Mouse (Mus musculus) adrenal gland, postnatal 25 days (tissue): Measurements from ENCODE around the gene Car1. TPM values are rescaled to one million over a fixed set of nuclear protein-coding genes. Genes with fewer than 3 reads are reported as not detected.
"Not testable (repeated sequence)": the region's sequence is repeated elsewhere in the genome, so short reads cannot be mapped to it uniquely, and the experiment has no call there.

Experiments
- DNase-seq: peaks from one replicate; pipeline ENCODE4 v3.0.0; 2021; ENCODE audit warnings: mixed read lengths
- long read RNA-seq: library from polyadenylated mRNA; stranded (forward); transcript quantifications from one replicate; pipeline ENCODE4 v2.0.0, GENCODE M21; 2021
- total RNA-seq: library from RNA; stranded (reverse); gene quantifications from 2 replicates; pipeline ENCODE4 v1.2.3, GENCODE M21; 2021

Car1 gene
- total RNA-seq, result not detected in 2 replicates
- long read RNA-seq, partial matches to known transcripts, result 1 of 54 reads
- long read RNA-seq, other reads (novel, unspliced or antisense), result 53 of 54 reads

GRCm38 (mm10) chr3:14808211-14808610 lies at the start of gene Car1:
Car1 (minus strand) TSS chr3:14808368.
- no peak for DNase-seq

GRCm38 (mm10) chr3:14857874-14858273 lies 49.7 kb upstream of the Car1 start:
- DNase-seq, result no peak

- DNase-seq, result no peak
Measured at GRCm38 (mm10) chr3:14854446-14854845, 46.3 kb upstream of the Car1 start.

GRCm38 (mm10) chr3:14853966-14854365 lies 45.8 kb upstream of the Car1 start:
- DNase-seq, result no peak

GRCm38 (mm10) chr3:14848587-14849254 lies 40.6 kb upstream of the Car1 start:
- DNase-seq, result no peak

GRCm38 (mm10) chr3:14839466-14840118 lies 31.4 kb upstream of the Car1 start:
- DNase-seq, result no peak

GRCm38 (mm10) chr3:14838936-14839335 lies 30.8 kb upstream of the Car1 start:
- DNase-seq, result no peak

- DNase-seq, result peak; percentile 11
Measured at GRCm38 (mm10) chr3:14832766-14833165, 24.6 kb upstream of the Car1 start.

- no peak for DNase-seq
Measured at GRCm38 (mm10) chr3:14831219-14831835, 23.2 kb upstream of the Car1 start.

GRCm38 (mm10) chr3:14828896-14829295 lies 20.7 kb upstream of the Car1 start:
- DNase-seq, result no peak

- DNase-seq, result no peak
Measured at GRCm38 (mm10) chr3:14819844-14820504, 11.8 kb upstream of the Car1 start.

GRCm38 (mm10) chr3:14815396-14815795 lies 7.2 kb upstream of the Car1 start:
- DNase-seq, result not testable (repeated sequence)

GRCm38 (mm10) chr3:14806702-14807101 lies 1.5 kb downstream of the Car1 start:
- DNase-seq, result no peak

GRCm38 (mm10) chr3:14805962-14806361 lies 2.2 kb downstream of the Car1 start:
- DNase-seq, result no peak

- no peak for DNase-seq
Measured at GRCm38 (mm10) chr3:14804906-14805305, 3.3 kb downstream of the Car1 start.

GRCm38 (mm10) chr3:14797069-14797468 lies 11.1 kb downstream of the Car1 start:
- DNase-seq, result no peak

GRCm38 (mm10) chr3:14795292-14796020 lies 12.7 kb downstream of the Car1 start:
- DNase-seq, result no peak

- DNase-seq, result no peak
Measured at GRCm38 (mm10) chr3:14792032-14792431, 16.1 kb downstream of the Car1 start.

- no peak for DNase-seq
Measured at GRCm38 (mm10) chr3:14787607-14788006, 20.6 kb downstream of the Car1 start.

- no peak for DNase-seq
Measured at GRCm38 (mm10) chr3:14787136-14787535, 21.0 kb downstream of the Car1 start.

- DNase-seq, result no peak
Measured at GRCm38 (mm10) chr3:14786551-14787079, 21.6 kb downstream of the Car1 start.

GRCm38 (mm10) chr3:14785353-14785752 lies 22.8 kb downstream of the Car1 start:
- DNase-seq, result no peak
